Mouse (Mus musculus): Measurements from ENCODE around the gene Zbed5. TPM values are rescaled to one million over a fixed set of nuclear protein-coding genes. Genes with fewer than 3 reads are reported as not detected.
A peak's percentile ranks its signal among the peaks of the same experiment; 100 is the strongest.

The Zbed5 gene
- 5.8 and 5.9 TPM in 2 replicates for polyA plus RNA-seq (2015; fragmentation: Nextera tagmentation; extraction: Ambion mirVana)

GRCm38 (mm10) chr5:129895198-129896088 is at the start of gene Zbed5:
TSS of gene Zbed5 (plus strand) at chr5:129895723.
- Histone ChIP-seq H3K9me3 (replicated peaks) (no peaks in the 10 kb centered on the region), H3K27me3 (no peaks in the 10 kb centered on the region), H3K27ac (replicated peaks) (no peak within 1 kb of the TSS), H3K4me2 (replicated peaks) (peak within 1 kb of the TSS; percentile 88), H3K36me3 (no peaks in the 10 kb centered on the region), H3K4me3 (replicated peaks) (peak within 1 kb of the TSS; percentile 73), H3K4me1 (peaks cover 13% of the 10 kb centered on the region), H3K9ac (peak within 1 kb of the TSS; percentile 53)
- peak; percentile 99 for ATAC-seq (ENCODE audit: insufficient number of reproducible peaks, low FRiP score, low TSS enrichment, low read depth)
- 2% methylated on average over 44 of the region's 44 CpGs for WGBS

DNA sequence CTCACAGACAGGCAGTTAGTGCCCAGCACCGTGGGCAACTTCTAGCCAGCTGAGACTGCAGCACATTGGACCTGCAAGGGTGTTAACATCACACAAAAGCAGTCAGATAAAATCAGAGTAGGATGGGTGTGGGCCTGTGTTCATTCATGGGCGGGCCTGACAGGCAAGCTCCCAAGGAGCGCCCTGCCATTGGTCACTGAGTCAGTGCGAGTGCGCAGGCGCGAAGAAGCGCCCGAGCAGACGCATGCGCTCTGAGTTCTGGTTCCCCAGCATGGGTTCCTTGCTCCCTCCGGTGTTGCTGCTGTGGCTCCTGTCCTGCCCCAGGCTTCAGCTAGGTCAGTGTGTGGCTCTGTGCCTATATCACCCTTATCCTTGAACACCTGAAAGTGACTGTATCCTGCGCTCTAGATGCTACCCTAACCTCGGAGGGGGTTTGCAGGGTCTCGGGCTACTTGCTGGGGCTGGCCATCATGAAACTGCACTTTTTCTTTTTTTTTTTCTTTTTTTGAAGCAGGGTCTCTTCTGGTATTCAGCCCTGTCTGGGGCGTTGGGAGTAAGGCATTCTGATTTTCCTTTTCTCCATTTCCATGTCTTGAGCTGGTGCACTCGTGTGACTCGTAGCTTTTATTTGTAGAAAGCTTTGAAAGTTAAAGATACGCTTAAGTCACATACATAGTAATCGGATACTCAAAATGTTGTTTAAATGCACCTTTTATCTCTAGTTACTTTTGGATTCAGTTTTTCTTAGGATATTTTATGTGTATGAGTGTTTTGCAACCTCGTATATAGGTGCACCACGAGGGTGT is 48.6 kb upstream of the Zbed5 start, which contains the start of gene Sumf2:
Gene Sumf2, plus strand, starts transcription at position 235 of the 806 bp plus-strand sequence.
- Histone ChIP-seq H3K4me1 (peaks cover 8% of the 10 kb centered on the region), H3K9ac (peak within 1 kb of the TSS; percentile 63), H3K27me3 (no peaks in the 10 kb centered on the region), H3K4me2 (replicated peaks) (peak within 1 kb of the TSS; percentile 63), H3K4me3 (replicated peaks) (peak within 1 kb of the TSS; percentile 78), H3K27ac (replicated peaks) (peak within 1 kb of the TSS; percentile 77), H3K9me3 (replicated peaks) (no peaks in the 10 kb centered on the region), H3K36me3 (peaks cover 28% of the 10 kb centered on the region)
- 10% methylated on average over 22 of the region's 22 CpGs for WGBS
- ATAC-seq (ENCODE audit: insufficient number of reproducible peaks, low FRiP score, low TSS enrichment, low read depth), result peak; percentile 98

DNA sequence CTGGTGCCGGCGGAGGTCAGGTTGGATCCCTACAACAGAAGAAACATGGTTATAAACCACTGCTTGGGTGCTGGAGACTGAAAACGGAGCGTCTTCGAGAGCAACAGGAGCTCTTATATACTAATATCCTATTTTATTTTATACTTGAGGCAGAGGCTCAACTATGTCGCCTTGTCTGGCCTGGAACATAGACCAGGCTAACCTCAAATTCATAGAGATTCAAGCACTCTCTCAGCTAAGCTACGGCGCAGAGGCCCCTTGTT is 48.0 kb upstream of the Zbed5 start:
- WGBS, result 46% methylated on average over 8 of the region's 8 CpGs
- no peak overlapping the region for H3K27ac ChIP-seq (replicated peaks)

DNA sequence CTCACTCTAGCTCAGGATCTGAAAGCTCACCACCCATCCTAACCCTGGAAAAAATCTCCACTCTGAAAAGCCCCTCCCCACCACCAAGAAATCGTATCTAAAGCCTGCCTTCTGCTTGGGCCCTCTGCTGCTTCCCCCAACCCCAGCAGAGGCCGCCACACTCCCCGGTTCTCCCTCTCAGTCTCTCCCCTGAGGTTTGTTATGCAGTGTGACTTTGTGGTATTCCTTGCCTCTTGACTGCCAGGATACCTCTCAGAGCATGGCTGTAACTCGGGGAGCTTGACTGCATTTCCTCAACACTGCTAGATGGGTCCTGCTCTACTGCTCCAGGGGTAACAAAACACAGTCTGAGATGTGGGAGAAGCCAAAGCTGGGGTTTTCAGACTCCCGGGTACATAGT is 40.4 kb upstream of the Zbed5 start:
- Histone ChIP-seq H3K4me2 (replicated peaks) (no peak overlapping the region), H3K9ac (no peak overlapping the region), H3K27me3 (no peaks in the 10 kb centered on the region), H3K27ac (replicated peaks) (no peak overlapping the region), H3K4me3 (replicated peaks) (no peak overlapping the region), H3K36me3 (peaks cover 58% of the 10 kb centered on the region), H3K4me1 (no peaks in the 10 kb centered on the region), H3K9me3 (replicated peaks) (no peaks in the 10 kb centered on the region)
- 41% methylated on average over 5 of the region's 5 CpGs for WGBS
- no peak for ATAC-seq (ENCODE audit: insufficient number of reproducible peaks, low FRiP score, low TSS enrichment, low read depth)

More for the DNA sequence above, 48.0 kb upstream of the Zbed5 start:
- Histone ChIP-seq H3K4me2 (replicated peaks) (peak overlapping the region; percentile 63), H3K9me3 (replicated peaks) (no peaks in the 10 kb centered on the region), H3K9ac (peak overlapping the region; percentile 63), H3K27me3 (no peaks in the 10 kb centered on the region), H3K4me1 (peaks cover 8% of the 10 kb centered on the region), H3K4me3 (replicated peaks) (peak overlapping the region; percentile 78), H3K36me3 (peaks cover 29% of the 10 kb centered on the region)
- ATAC-seq (ENCODE audit: insufficient number of reproducible peaks, low FRiP score, low TSS enrichment, low read depth), result no peak

- Histone ChIP-seq H3K4me3 (replicated peaks) (no peak overlapping the region), H3K36me3 (peaks cover 70% of the 10 kb centered on the region), H3K27ac (replicated peaks) (no peak overlapping the region), H3K27me3 (no peaks in the 10 kb centered on the region), H3K4me2 (replicated peaks) (no peak overlapping the region), H3K4me1 (no peaks in the 10 kb centered on the region), H3K9me3 (replicated peaks) (no peaks in the 10 kb centered on the region), H3K9ac (no peak overlapping the region)
- ATAC-seq (ENCODE audit: insufficient number of reproducible peaks, low FRiP score, low TSS enrichment, low read depth), result no peak
- 84% methylated on average over 5 of the region's 5 CpGs for WGBS
These were observed 39.1 kb upstream of the Zbed5 start for GRCm38 (mm10) chr5:129856414-129856813.

DNA sequence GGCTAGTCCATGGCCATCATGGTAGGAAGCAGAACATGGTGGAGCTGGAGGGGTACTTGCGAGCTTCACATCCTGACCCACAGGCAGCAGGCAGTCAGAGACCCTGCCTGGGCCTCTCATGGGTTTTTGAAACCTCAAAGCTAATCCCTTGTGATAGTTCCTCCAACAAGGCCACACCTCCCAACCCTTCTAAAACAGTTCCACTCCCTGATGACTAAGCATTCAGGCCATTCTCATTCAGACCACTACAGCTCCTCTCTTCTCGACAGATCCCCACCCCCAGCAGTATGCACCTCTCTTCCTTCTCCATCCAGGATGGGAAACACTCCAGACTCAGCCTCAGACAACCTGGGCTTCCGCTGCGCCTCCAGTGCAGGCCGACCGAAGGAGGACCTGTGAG is 33.2 kb upstream of the Zbed5 start:
- Histone ChIP-seq H3K27ac (replicated peaks) (no peak overlapping the region), H3K4me2 (replicated peaks) (no peak overlapping the region), H3K9ac (no peak overlapping the region), H3K4me1 (peaks cover 5% of the 10 kb centered on the region; the same call in 1 of the 2 replicates), H3K36me3 (peaks cover 49% of the 10 kb centered on the region), H3K4me3 (replicated peaks) (no peak overlapping the region), H3K27me3 (no peaks in the 10 kb centered on the region), H3K9me3 (replicated peaks) (no peaks in the 10 kb centered on the region)
- 93% methylated on average over 6 of the region's 6 CpGs for WGBS
- ATAC-seq (ENCODE audit: insufficient number of reproducible peaks, low FRiP score, low TSS enrichment, low read depth), result no peak

- WGBS, result 9% methylated on average over 18 of the region's 18 CpGs
- Histone ChIP-seq H3K4me1 (peaks cover 5% of the 10 kb centered on the region; the same call in 1 of the 2 replicates), H3K9me3 (replicated peaks) (no peaks in the 10 kb centered on the region), H3K36me3 (peaks cover 33% of the 10 kb centered on the region), H3K4me2 (replicated peaks) (peak overlapping the region; percentile 21; the same call in 1 of the 2 replicates), H3K9ac (no peak overlapping the region), H3K27me3 (no peaks in the 10 kb centered on the region), H3K27ac (replicated peaks) (no peak overlapping the region), H3K4me3 (replicated peaks) (no peak overlapping the region)
- ATAC-seq (ENCODE audit: insufficient number of reproducible peaks, low FRiP score, low TSS enrichment, low read depth), result no peak
These were observed 31.1 kb upstream of the Zbed5 start for GRCm38 (mm10) chr5:129864467-129864866.

DNA sequence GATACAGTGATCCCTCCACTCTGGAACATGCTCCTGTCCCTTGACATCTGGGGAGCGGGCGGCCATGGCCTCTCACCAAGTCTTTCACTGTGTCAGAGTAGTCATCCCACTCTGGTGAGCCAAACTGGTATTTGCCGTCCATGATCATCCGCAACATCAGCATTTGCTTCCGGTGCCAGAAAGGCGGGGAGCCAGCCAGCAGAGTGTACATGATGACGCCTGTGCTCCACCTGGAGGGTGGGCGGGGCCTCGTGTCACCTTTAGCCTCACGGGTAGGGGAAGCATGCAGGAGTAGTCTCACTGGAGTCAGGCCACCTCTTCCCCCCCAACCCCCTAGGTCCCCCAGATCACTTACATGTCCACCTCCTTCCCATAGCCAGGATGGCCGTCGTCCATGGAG is 29.7 kb upstream of the Zbed5 start:
- no peak overlapping the region for H3K4me3 ChIP-seq (replicated peaks)
- no peak overlapping the region for H3K4me2 ChIP-seq (replicated peaks)
- no peak for ATAC-seq (ENCODE audit: insufficient number of reproducible peaks, low FRiP score, low TSS enrichment, low read depth)
- H3K36me3 ChIP-seq, result peaks cover 20% of the 10 kb centered on the region
- no peaks in the 10 kb centered on the region for H3K9me3 ChIP-seq (replicated peaks)
- H3K27me3 ChIP-seq, result no peaks in the 10 kb centered on the region
- WGBS, result 76% methylated on average over 12 of the region's 12 CpGs
- H3K9ac ChIP-seq, result no peak overlapping the region
- no peak overlapping the region for H3K27ac ChIP-seq (replicated peaks)
- H3K4me1 ChIP-seq, result peaks cover 5% of the 10 kb centered on the region; the same call in 1 of the 2 replicates

GRCm38 (mm10) chr5:129869238-129869995 is 26.1 kb upstream of the Zbed5 start:
- Histone ChIP-seq H3K9me3 (replicated peaks) (no peaks in the 10 kb centered on the region), H3K36me3 (no peaks in the 10 kb centered on the region), H3K27me3 (no peaks in the 10 kb centered on the region), H3K4me1 (peaks cover 2% of the 10 kb centered on the region; the same call in 1 of the 2 replicates), H3K4me3 (replicated peaks) (no peak overlapping the region), H3K27ac (replicated peaks) (no peak overlapping the region), H3K9ac (no peak overlapping the region), H3K4me2 (replicated peaks) (no peak overlapping the region)
- ATAC-seq (ENCODE audit: insufficient number of reproducible peaks, low FRiP score, low TSS enrichment, low read depth), result no peak
- WGBS, result 88% methylated on average over 19 of the region's 19 CpGs

DNA sequence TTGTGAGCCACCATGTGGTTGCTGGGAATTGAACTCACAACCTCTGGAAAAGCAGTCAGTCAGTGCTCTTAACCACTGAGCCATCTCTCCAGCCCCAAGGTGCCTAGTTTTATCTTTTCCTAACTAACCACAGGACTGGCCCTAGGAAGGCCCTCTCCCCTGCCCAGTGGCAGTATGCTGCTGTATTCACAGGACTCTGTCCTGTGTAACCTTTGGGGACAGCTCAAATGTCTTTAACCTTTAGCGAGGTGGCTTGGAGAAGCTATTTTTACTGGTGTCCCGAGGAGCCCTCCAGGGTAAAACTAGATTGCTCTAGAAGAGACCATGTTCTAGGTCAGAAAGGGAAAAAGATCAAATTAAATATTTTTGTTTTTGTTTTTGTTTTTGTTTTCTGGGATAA is 24.3 kb upstream of the Zbed5 start:
- no peaks in the 10 kb centered on the region for H3K27me3 ChIP-seq
- 79% methylated on average over 2 of the region's 2 CpGs for WGBS
- ATAC-seq (ENCODE audit: insufficient number of reproducible peaks, low FRiP score, low TSS enrichment, low read depth), result no peak
- no peaks in the 10 kb centered on the region for H3K4me1 ChIP-seq
- H3K27ac ChIP-seq (replicated peaks), result no peak overlapping the region
- no peak overlapping the region for H3K9ac ChIP-seq
- no peak overlapping the region for H3K4me3 ChIP-seq (replicated peaks)
- H3K36me3 ChIP-seq, result no peaks in the 10 kb centered on the region
- no peaks in the 10 kb centered on the region for H3K9me3 ChIP-seq (replicated peaks)
- H3K4me2 ChIP-seq (replicated peaks), result no peak overlapping the region

DNA sequence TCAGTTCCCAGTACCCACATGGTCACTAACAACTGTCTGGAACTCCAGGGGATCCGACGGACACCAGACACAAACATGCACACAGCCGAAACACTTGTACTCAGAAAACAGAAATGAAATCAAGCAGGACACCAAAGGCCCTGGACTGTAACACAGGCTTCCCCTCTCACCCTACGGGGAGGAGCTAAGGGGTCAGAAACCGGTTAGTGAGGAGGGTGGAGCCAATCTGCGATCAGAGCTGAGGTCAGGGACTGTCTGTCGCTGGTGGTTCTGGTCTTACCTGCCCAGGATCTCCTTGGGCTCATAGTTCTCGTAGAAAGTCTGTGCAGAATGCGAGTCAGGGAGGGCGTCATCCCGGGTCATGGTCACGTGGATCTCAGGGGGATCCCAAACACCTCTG is 21.6 kb upstream of the Zbed5 start:
- Histone ChIP-seq H3K4me3 (replicated peaks) (no peak overlapping the region), H3K4me1 (no peaks in the 10 kb centered on the region), H3K36me3 (no peaks in the 10 kb centered on the region), H3K27me3 (no peaks in the 10 kb centered on the region), H3K27ac (replicated peaks) (no peak overlapping the region), H3K9ac (no peak overlapping the region), H3K4me2 (replicated peaks) (no peak overlapping the region), H3K9me3 (replicated peaks) (no peaks in the 10 kb centered on the region)
- WGBS, result 83% methylated on average over 12 of the region's 12 CpGs
- ATAC-seq (ENCODE audit: insufficient number of reproducible peaks, low FRiP score, low TSS enrichment, low read depth), result no peak
